Mouse (Mus musculus) limb, embryonic 14.5 days (tissue): ENCODE measurements around the gene Emg1. TPM values are rescaled to one million over a fixed set of nuclear protein-coding genes. Genes with fewer than 3 reads are reported as not detected.
A peak's percentile ranks its signal among the peaks of the same experiment; 100 is the strongest.

Experiments used
- ATAC-seq: fragments of 200-750 bp; cut with Nextera tagmentation; 2 replicates; pipeline ENCODE4 v1.8.0; 2017; ENCODE audit warnings: low read depth, moderate number of reproducible peaks, moderate TSS enrichment; ENCODE audit not compliant: low FRiP score
- DNase-seq: peaks from one replicate; pipeline ENCODE4 v3.0.0-alpha.2; 2015; ENCODE audit warnings: low spot score
- H3K27ac ChIP-seq: fragments of 300-500 bp; sonication (generic); replicated peaks from 2 replicates; pipeline ENCODE4 v1.5.1; 2014; ENCODE audit warnings: low read depth, mild to moderate bottlenecking, low read length, moderate library complexity, mixed read lengths
- H3K27me3 ChIP-seq: fragments of 300-500 bp; sonication (generic); 2 replicates; pipeline ENCODE4 v1.6.1; 2014; ENCODE audit warnings: low read length, mixed read lengths; ENCODE audit not compliant: control insufficient read depth, insufficient read depth
- H3K36me3 ChIP-seq: fragments of 300-500 bp; sonication (generic); 2 replicates; pipeline ENCODE4 v1.6.1; 2014; ENCODE audit warnings: mild to moderate bottlenecking, low read length, moderate library complexity, mixed read lengths; ENCODE audit not compliant: control insufficient read depth, insufficient read depth
- H3K4me1 ChIP-seq: fragments of 300-500 bp; sonication (generic); 2 replicates; pipeline ENCODE4 v1.6.1; 2014; ENCODE audit warnings: antibody characterized with exemption, low read length, mixed read lengths; ENCODE audit not compliant: control insufficient read depth, insufficient read depth
- H3K4me2 ChIP-seq: fragments of 300-500 bp; sonication (generic); replicated peaks from 2 replicates; pipeline ENCODE4 v1.6.1; 2014; ENCODE audit warnings: low read depth, mild to moderate bottlenecking, low read length, moderate library complexity; ENCODE audit not compliant: severe bottlenecking
- H3K4me3 ChIP-seq: fragments of 300-500 bp; sonication (generic); replicated peaks from 2 replicates; pipeline ENCODE4 v1.5.1; 2014; ENCODE audit warnings: low read length
- H3K9ac ChIP-seq: fragments of 300-500 bp; sonication (generic); 2 replicates; pipeline ENCODE4 v1.6.1; 2014; ENCODE audit warnings: mild to moderate bottlenecking, low read depth, low read length, moderate library complexity; ENCODE audit not compliant: severe bottlenecking
- H3K9me3 ChIP-seq: fragments of 300-500 bp; sonication (generic); 2 replicates; pipeline ENCODE4 v1.6.1; 2016; ENCODE audit warnings: low read length; ENCODE audit not compliant: control insufficient read depth
- POLR2A ChIP-seq: fragments of 200-500 bp; IDR thresholded peaks from 2 replicates; pipeline ENCODE4 v1.8.0; 2012; ENCODE audit warnings: inconsistent platforms, mild to moderate bottlenecking, moderate library complexity, borderline replicate concordance; ENCODE audit not compliant: insufficient read depth, insufficient read length; ENCODE audit errors: extremely low read depth
- WGBS: fragments of 180-500 bp; shearing (Covaris S2); extraction: QIAGEN DNeasy Blood & Tissue Kit; methylation state at CpG from one replicate; pipeline ENCODE4 v1.1.7; 2014; 5-methylcytosine and 5-hydroxymethylcytosine counted together
- polyA plus RNA-seq, 2 experiments: library from polyadenylated mRNA; depleted of rRNA in 1 of 2; stranded (reverse) in 1 of 2; unstranded in 1 of 2; fragments of >200 nt; fragmentation: Nextera tagmentation in 1 of 2; extraction: Ambion mirVana in 1 of 2; gene quantifications; 2 replicates each; pipeline versions ENCODE4 v1.2.1 to v1.2.3; 2012 to 2014

Gene Emg1
- polyA plus RNA-seq, 2 experiments = 148 to 185 TPM

GRCm38 (mm10) chr6:124699366-124699765 lies 12.6 kb downstream of the Emg1 start:
- Histone ChIP-seq H3K4me1 (no peaks in the 10 kb centered on the region), H3K27me3 (no peaks in the 10 kb centered on the region), H3K36me3 (peaks cover 54% of the 10 kb centered on the region), H3K9me3 (no peaks in the 10 kb centered on the region), H3K4me2 (no peak overlapping the region), H3K27ac (no peak overlapping the region), H3K4me3 (no peak overlapping the region), H3K9ac (no peak overlapping the region)
- no peak for DNase-seq
- 77% methylated on average over 4 of the region's 4 CpGs for WGBS
- TF ChIP-seq POLR2A = no peak
- no peak for ATAC-seq

GRCm38 (mm10) chr6:124698751-124699150 lies 13.2 kb downstream of the Emg1 start:
- Histone ChIP-seq H3K9me3 (no peaks in the 10 kb centered on the region), H3K9ac (no peak overlapping the region), H3K4me2 (no peak overlapping the region), H3K4me1 (no peaks in the 10 kb centered on the region), H3K36me3 (peaks cover 47% of the 10 kb centered on the region), H3K27ac (no peak overlapping the region), H3K27me3 (no peaks in the 10 kb centered on the region), H3K4me3 (no peak overlapping the region)
- TF ChIP-seq POLR2A = no peak
- DNase-seq (no peak), ATAC-seq (no peak)
- 88% methylated on average over 6 of the region's 6 CpGs for WGBS

- H3K4me3 ChIP-seq = no peak overlapping the region
- peaks cover 26% of the 10 kb centered on the region for H3K36me3 ChIP-seq
- DNase-seq (no peak), ATAC-seq (no peak)
- no peak for TF ChIP-seq POLR2A
- H3K4me2 ChIP-seq = no peak overlapping the region
- no peaks in the 10 kb centered on the region for H3K9me3 ChIP-seq
- H3K9ac ChIP-seq = no peak overlapping the region
- no peaks in the 10 kb centered on the region for H3K4me1 ChIP-seq
- 94% methylated on average over 7 of the region's 7 CpGs for WGBS
- H3K27ac ChIP-seq = no peak overlapping the region
- no peaks in the 10 kb centered on the region for H3K27me3 ChIP-seq
These were observed 15.4 kb downstream of the Emg1 start for GRCm38 (mm10) chr6:124696441-124697150.

- no peak overlapping the region for H3K27ac ChIP-seq
- no peak for ATAC-seq
These were observed 17.6 kb downstream of the Emg1 start for GRCm38 (mm10) chr6:124694166-124694955.

GRCm38 (mm10) chr6:124693243-124693981 lies 18.6 kb downstream of the Emg1 start:
- Histone ChIP-seq H3K27ac (no peak overlapping the region), H3K27me3 (no peaks in the 10 kb centered on the region), H3K9me3 (no peaks in the 10 kb centered on the region), H3K4me1 (no peaks in the 10 kb centered on the region), H3K4me2 (no peak overlapping the region), H3K36me3 (no peaks in the 10 kb centered on the region; the same call in 1 of the 2 replicates), H3K4me3 (no peak overlapping the region), H3K9ac (no peak overlapping the region)
- 64% methylated on average over 15 of the region's 15 CpGs for WGBS
- no peak for DNase-seq
- no peak for TF ChIP-seq POLR2A
- ATAC-seq = peak; percentile 76

More at GRCm38 (mm10) chr6:124694166-124694955, 17.6 kb downstream of the Emg1 start:
- no peak overlapping the region for H3K4me2 ChIP-seq
- peaks cover 7% of the 10 kb centered on the region for H3K36me3 ChIP-seq
- DNase-seq = no peak
- no peaks in the 10 kb centered on the region for H3K27me3 ChIP-seq
- no peak overlapping the region for H3K9ac ChIP-seq
- WGBS = 82% methylated on average over 15 of the region's 15 CpGs
- no peaks in the 10 kb centered on the region for H3K9me3 ChIP-seq
- H3K4me1 ChIP-seq = no peaks in the 10 kb centered on the region
- TF ChIP-seq POLR2A = no peak
- H3K4me3 ChIP-seq = no peak overlapping the region
